Mouse (Mus musculus) adrenal gland, adult 18-20 months (tissue): ENCODE measurements at regions not wholly inside any gene's neighbourhood (a gene's known extent, or its start where the extent isn't known, plus 50 kb on each side); places are given as distances from the start of the nearest gene placed in this dataset.

Experiments
- DNase-seq, 2 experiments: peaks; one replicate each; pipeline ENCODE4 v3.0.0; 2021 to 2022; ENCODE audit warnings: low spot score in 2 of 2

DNA sequence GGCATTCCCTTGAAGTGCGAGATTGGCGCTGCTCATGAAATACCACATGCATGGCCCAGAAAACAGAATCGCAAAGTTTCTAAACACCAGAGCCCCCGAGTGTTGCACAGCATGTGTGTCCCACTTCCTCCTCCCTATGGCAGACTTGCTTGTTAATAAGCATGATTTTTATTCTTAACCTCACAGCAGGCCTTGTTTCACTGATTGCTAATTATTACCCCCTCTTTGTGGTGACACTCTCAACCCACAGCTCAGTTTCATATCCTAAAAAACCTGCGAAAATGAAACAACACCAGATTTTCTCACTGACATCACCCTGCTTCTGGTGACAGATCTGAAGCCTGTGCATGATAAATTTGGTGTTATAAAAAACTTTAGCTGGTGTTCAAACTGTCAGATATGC lies 1319.3 kb upstream of the Gm7489 start:
- DNase-seq: no peak

DNA sequence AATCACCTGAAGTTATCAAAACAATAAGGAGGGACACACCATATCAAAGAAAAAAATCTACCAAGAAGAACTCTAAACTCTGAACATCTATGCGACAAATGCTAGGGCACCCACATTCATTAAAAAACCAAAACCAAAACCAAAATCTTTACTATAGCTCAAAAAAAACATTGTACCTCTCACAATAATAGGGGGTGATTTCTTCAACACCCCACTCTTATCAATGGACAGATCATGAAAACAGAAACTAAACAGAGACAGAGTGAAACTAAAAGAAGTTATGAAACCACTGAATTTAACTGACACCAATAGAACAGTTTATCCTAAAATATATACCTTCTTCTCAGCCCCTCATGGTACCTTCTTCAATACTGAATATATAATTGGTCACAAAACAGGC lies 1314.5 kb upstream of the Gm7489 start:
- DNase-seq: no peak

DNA sequence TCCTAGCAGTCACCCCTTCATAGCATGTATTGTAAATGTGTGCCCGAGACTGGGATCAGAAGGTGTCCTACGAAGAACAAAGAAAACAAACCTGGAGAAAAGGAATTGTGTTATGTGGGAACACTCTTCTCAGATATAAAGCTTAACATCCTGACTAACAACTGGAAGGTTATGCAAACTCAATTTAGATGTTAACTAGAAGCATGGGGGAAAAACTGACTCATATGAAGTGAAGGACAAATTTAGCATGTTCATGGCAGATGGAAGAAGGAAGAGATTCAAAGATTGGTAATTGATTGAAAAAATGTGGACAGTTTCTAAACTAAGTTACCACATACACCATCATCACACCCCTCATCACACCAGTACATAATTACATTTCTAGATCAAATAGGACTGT lies 1307.1 kb upstream of the Gm7489 start:
- DNase-seq: no peak

DNA sequence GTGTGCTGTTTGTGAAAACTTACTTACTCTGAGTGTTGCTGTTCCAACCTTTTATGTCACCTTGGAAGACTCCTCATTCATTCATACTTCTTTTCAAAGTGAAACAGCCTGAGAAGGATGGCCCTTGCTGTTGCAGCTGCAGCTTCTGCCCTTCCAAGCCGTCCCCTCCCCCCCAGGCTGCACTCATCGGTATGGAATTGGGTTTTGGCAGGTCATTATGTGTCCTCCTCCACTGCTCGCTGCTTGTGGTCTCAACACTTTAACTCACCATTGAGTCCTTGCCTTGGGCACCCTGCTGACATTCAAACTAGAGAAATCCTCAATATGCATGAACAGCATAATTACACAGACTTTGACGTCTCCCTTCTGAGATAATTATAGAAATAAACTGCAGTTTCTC lies 1295.3 kb upstream of the Gm7489 start:
- DNase-seq: no peak

DNA sequence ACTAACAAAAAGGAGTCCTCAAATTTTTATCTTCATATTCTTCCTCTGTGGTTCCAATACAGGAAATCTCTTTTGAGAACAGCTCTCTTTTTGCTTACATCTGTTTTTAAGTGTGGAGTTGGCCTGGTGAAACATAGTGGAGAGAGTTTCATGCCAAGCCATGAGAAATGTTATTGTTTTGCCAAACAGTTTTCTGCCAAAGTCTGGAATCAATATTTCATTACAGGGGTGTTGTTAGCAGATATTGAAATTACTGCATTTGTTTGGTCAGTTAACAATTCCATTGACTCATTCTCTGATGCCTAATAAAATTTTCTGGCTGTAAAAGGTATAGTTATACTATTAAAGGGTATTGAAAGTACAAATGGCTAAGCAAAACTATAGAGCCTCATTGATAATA lies 1285.2 kb upstream of the Gm7489 start:
- DNase-seq: no peak

DNA sequence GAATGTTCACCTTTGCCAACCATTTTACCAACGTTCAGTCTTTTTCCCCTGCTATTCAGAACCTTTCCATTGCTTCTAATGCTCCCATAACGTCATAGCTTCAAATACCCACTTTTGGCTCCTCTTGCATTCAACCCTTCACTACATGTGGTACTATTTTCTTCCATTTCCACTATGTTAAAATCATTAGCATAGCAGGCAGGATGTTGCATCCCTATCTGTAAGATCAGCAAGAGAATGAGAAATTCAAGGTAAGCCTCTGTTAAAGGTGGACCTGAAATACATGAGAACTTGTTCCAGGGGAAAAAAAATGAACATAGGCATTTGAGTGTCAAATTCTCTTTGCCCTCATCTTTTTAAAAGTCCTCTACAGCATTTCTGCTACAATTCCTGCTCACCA lies 1284.7 kb upstream of the Gm7489 start:
- no peak for DNase-seq

DNA sequence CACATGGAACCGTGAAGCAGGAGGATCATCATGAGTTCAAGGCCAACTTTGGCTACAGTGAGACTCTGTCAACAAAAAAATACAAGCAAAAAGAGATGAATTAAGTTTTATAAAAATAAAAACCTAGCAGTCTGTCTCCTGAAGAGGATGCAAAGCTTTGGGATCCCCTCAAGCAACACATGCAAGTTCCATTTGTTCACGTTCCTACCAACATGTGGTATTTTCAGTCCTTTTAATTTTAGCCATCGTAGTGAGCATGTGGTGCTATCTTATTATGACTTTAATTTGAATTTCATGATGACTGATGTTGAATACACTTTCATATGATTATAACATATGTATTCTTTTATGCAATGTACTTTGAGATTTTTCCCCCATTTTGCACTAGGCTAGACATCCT lies 1244.9 kb upstream of the Gm7489 start:
- DNase-seq: no peak

DNA sequence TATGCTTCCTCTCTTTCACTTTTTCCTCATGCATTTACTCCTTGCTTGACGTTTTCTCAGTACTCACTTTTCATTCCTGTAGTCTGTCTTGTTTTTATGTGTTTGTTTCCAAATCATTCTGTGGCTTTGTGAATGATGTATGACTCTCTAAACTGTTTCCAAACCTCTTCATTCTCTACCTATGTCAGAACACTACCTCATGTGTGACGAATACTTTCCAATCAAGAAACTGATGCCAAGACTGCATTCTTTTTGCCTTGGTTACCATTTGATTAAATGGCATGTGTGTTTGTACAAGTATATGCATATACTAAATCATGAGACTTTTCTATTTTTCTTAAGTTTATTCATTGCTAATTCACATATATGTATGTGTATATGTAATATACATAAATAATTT lies 1238.7 kb upstream of the Gm7489 start:
- no peak for DNase-seq

GRCm38 (mm10) chr15:52657916-52658315 lies 1226.8 kb upstream of the Gm7489 start:
- DNase-seq: no peak
